Mouse (Mus musculus) liver, embryonic 14.5 days (tissue): ENCODE results near the gene Nanos3. TPM values are rescaled to one million over a fixed set of nuclear protein-coding genes. Genes with fewer than 3 reads are reported as not detected.

Experiments
- ATAC-seq: fragments of 200-750 bp; cut with Nextera tagmentation; 2 replicates; pipeline ENCODE4 v1.8.0; 2017; ENCODE audit warnings: moderate number of reproducible peaks, mild to moderate bottlenecking, moderate library complexity; ENCODE audit not compliant: insufficient read depth
- DNase-seq, 3 experiments: peaks; one replicate each; pipeline ENCODE4 v3.0.0-alpha.2; 2012 to 2013; ENCODE audit warnings: low read depth in 3 of 3, low spot score in 3 of 3
- H3K27ac ChIP-seq: fragments of 300-500 bp; sonication (generic); 2 replicates; pipeline ENCODE4 v1.5.1; 2014; ENCODE audit warnings: moderate library complexity, mild to moderate bottlenecking, control low read depth, inconsistent platforms
- H3K27me3 ChIP-seq: fragments of 300-500 bp; sonication (generic); 2 replicates; pipeline ENCODE4 v1.6.1; 2014; ENCODE audit warnings: mild to moderate bottlenecking, low read length, moderate library complexity; ENCODE audit not compliant: control insufficient read depth, insufficient read depth
- H3K36me3 ChIP-seq: fragments of 300-500 bp; sonication (generic); replicated peaks from 2 replicates; pipeline ENCODE4 v1.6.1; 2014; ENCODE audit warnings: low read depth; ENCODE audit not compliant: control insufficient read depth, insufficient read depth
- H3K4me1 ChIP-seq, 2 experiments: fragments of 200-500 bp in 1 of 2; fragments of 300-500 bp in 1 of 2; sonication (generic) in 1 of 2; replicated peaks; 2 replicates each; pipeline ENCODE4 v1.6.1; 2012 to 2014; ENCODE audit warnings: antibody characterized with exemption in 1 of 2, inconsistent platforms in 1 of 2, low read length in 1 of 2; ENCODE audit not compliant: control insufficient read depth in 2 of 2, insufficient read depth in 2 of 2
- H3K4me2 ChIP-seq: fragments of 300-500 bp; sonication (generic); 2 replicates; pipeline ENCODE4 v1.6.1; 2014; ENCODE audit warnings: low read depth, mild to moderate bottlenecking, control low read depth, moderate library complexity
- H3K4me3 ChIP-seq, 2 experiments: fragments of 200-500 bp in 1 of 2; fragments of 300-500 bp in 1 of 2; sonication (generic) in 1 of 2; 2 replicates each; pipeline ENCODE4 v1.5.1; 2012 to 2014; ENCODE audit warnings: low read depth in 2 of 2, low read length in 2 of 2, mild to moderate bottlenecking in 2 of 2, control low read depth in 1 of 2, inconsistent platforms in 1 of 2, moderate library complexity in 1 of 2; ENCODE audit not compliant: insufficient read depth in 1 of 2
- H3K9ac ChIP-seq: fragments of 300-500 bp; sonication (generic); replicated peaks from 2 replicates; pipeline ENCODE4 v1.6.1; 2014; ENCODE audit warnings: mild to moderate bottlenecking, control low read depth, moderate library complexity
- H3K9me3 ChIP-seq: fragments of 300-500 bp; sonication (generic); 2 replicates; pipeline ENCODE4 v1.6.1; 2016; ENCODE audit warnings: low read length, mixed read lengths; ENCODE audit not compliant: control insufficient read depth
- CTCF ChIP-seq: IDR thresholded peaks from 2 replicates; pipeline ENCODE4 v1.5.1; 2016; ENCODE audit warnings: antibody characterized with exemption, low read depth, control low read depth
- EP300 ChIP-seq: IDR thresholded peaks from 2 replicates; pipeline ENCODE4 v1.6.1; 2016; ENCODE audit warnings: antibody characterized with exemption, low read depth
- WGBS: fragments of 180-500 bp; shearing (Covaris S2); extraction: QIAGEN DNeasy Blood & Tissue Kit; methylation state at CpG from one replicate; pipeline ENCODE4 v1.1.7; 2014; ENCODE audit not compliant: insufficient replicate concordance; 5-methylcytosine and 5-hydroxymethylcytosine counted together
- polyA plus RNA-seq, 2 experiments: library from polyadenylated mRNA; depleted of rRNA in 1 of 2; stranded (reverse) in 1 of 2; unstranded in 1 of 2; fragments of >200 nt; fragmentation: Nextera tagmentation in 1 of 2; extraction: Ambion mirVana in 1 of 2; gene quantifications; 2 replicates each; pipeline versions ENCODE4 v1.2.1 to v1.2.3; 2012 to 2014

The Nanos3 gene
- polyA plus RNA-seq, 2 experiments = 0.12 TPM; not detected in 1

GRCm38 (mm10) chr8:84201545-84202245, 16.7 kb upstream of the Nanos3 start:
- Histone ChIP-seq H3K4me2 (peak overlapping the region; percentile 66), H3K9me3 (no peaks in the 10 kb centered on the region), H3K4me3 (peak overlapping the region; percentile 57 to 58), H3K9ac (no peak overlapping the region), H3K4me1 (peaks cover 3 to 29% of the 10 kb centered on the region in 2 experiments), H3K36me3 (no peaks in the 10 kb centered on the region), H3K27ac (no peak overlapping the region), H3K27me3 (peaks cover 21% of the 10 kb centered on the region)
- DNase-seq = no peak
- WGBS = 24% methylated on average over 15 of the region's 15 CpGs
- TF ChIP-seq CTCF = no peak
- no peak for ATAC-seq

GRCm38 (mm10) chr8:84200652-84201544, 15.9 kb upstream of the Nanos3 start:
- H3K36me3 ChIP-seq = no peaks in the 10 kb centered on the region
- H3K4me1 ChIP-seq = peaks cover 3 to 29% of the 10 kb centered on the region in 2 experiments
- no peak overlapping the region for H3K27ac ChIP-seq
- ATAC-seq (0 out of 2 replicates have a peak, but pooled peaks have one; percentile 9), DNase-seq (no peak)
- peak overlapping the region; percentile 59 for H3K9ac ChIP-seq
- no peaks in the 10 kb centered on the region for H3K9me3 ChIP-seq
- peak overlapping the region; percentile 66 for H3K4me2 ChIP-seq
- 2% methylated on average over 69 of the region's 70 CpGs for WGBS
- H3K4me3 ChIP-seq = peak overlapping the region; percentile 57 to 58
- H3K27me3 ChIP-seq = peaks cover 21% of the 10 kb centered on the region
- TF ChIP-seq CTCF (no peak), EP300 (no peak)

GRCm38 (mm10) chr8:84200126-84200555, 15.1 kb upstream of the Nanos3 start:
- WGBS = 30% methylated on average over 8 of the region's 8 CpGs
- TF ChIP-seq CTCF = no peak
- no peak for TF ChIP-seq EP300
- H3K27me3 ChIP-seq = peaks cover 21% of the 10 kb centered on the region
- H3K27ac ChIP-seq = no peak overlapping the region
- H3K9me3 ChIP-seq = no peaks in the 10 kb centered on the region
- peak overlapping the region; percentile 66 for H3K4me2 ChIP-seq
- DNase-seq (no peak), ATAC-seq (no peak)
- H3K36me3 ChIP-seq = no peaks in the 10 kb centered on the region
- peaks cover 3 to 29% of the 10 kb centered on the region in 2 experiments for H3K4me1 ChIP-seq
- peak overlapping the region in 1 of 2 experiments; percentile 58; a peak in 2 of 4 replicates for H3K4me3 ChIP-seq
- H3K9ac ChIP-seq = no peak overlapping the region

GRCm38 (mm10) chr8:84199348-84200125, 14.5 kb upstream of the Nanos3 start:
- Histone ChIP-seq H3K9ac (no peak overlapping the region), H3K9me3 (no peaks in the 10 kb centered on the region), H3K36me3 (no peaks in the 10 kb centered on the region), H3K4me3 (no peak overlapping the region), H3K27me3 (peaks cover 21% of the 10 kb centered on the region), H3K4me2 (no peak overlapping the region), H3K27ac (no peak overlapping the region), H3K4me1 (peaks cover 3 to 29% of the 10 kb centered on the region in 2 experiments)
- TF ChIP-seq CTCF (no peak), EP300 (no peak)
- 44% methylated on average over 11 of the region's 11 CpGs for WGBS
- ATAC-seq (no peak), DNase-seq (no peak)
